Mouse (Mus musculus): ENCODE data around the gene Clasp1. TPM values are rescaled to one million over a fixed set of nuclear protein-coding genes. Genes with fewer than 3 reads are reported as not detected.

The Clasp1 gene
- polyA plus RNA-seq, 1 experiment, result 12.8 TPM

DNA sequence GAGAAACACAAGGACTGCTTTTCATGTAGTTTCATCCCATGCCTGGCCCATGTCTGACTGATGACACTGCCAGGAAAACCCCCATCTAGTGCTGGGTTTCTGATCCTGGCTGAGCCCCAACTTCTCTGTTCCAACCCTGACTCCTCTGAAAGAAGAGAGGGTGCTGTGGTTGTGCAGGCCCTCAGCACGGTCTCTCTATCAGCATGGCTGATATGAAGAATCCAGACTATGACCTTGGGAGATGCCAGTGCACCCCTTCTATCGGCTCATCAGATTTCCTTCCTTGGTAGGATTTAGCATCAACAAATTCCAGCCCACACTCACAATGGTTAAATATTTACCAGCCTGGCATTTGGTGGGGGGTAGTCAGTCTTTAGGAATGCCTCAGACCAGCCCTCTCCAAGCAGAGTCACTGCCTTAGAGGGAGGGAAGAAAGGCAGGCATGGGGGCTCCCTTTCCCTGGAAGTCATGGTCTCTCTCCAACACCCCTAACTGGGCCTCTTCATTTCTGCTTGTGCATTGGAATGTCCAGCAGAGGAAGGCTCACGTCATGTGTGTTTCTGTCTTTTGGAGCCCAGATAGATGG, 272.1 kb downstream of the Clasp1 start:
- WGBS, result 29% methylated on average over 3 of the region's 3 CpGs
- Histone ChIP-seq H3K4me3 (ENCODE audit: insufficient read depth, low read depth, low read length) (no peak overlapping the region), H3K27me3 (replicated peaks; ENCODE audit: control insufficient read depth, insufficient read depth, low read length) (no peaks in the 10 kb centered on the region), H3K4me1 (ENCODE audit: control insufficient read depth, insufficient read depth, low read length) (peaks cover 27% of the 10 kb centered on the region), H3K36me3 (ENCODE audit: control insufficient read depth, insufficient read depth, low read length) (peaks cover 10% of the 10 kb centered on the region; the same call in 1 of the 2 replicates), H3K27ac (ENCODE audit: insufficient read depth, low read depth, low read length) (peak overlapping the region; percentile 56)
- TF ChIP-seq CTCF (conservative IDR thresholded peaks at IDR 0.05; ENCODE audit: insufficient read depth, insufficient read length, low read depth, low read length) (no peak), POLR2A (IDR thresholded peaks at IDR 0.05; ENCODE audit: low read depth, low read length) (no peak)
- peak; percentile 81 for DNase-seq

Other genes with a start within 250 kb of the Clasp1 start
- gene Gm29106, start 212.5 kb upstream of the Clasp1 start, polyA plus RNA-seq (2012; rRNA removed), result not detected in 2 replicates
- 47.4 and 48.2 TPM in 2 replicates for gene Tsn, start 77.3 kb upstream of the Clasp1 start, polyA plus RNA-seq (2012; rRNA removed)
- 5.4 and 8.2 TPM in 2 replicates for gene Nifk, start 67.2 kb upstream of the Clasp1 start, polyA plus RNA-seq (2012; rRNA removed)
- 70.5 and 77.3 TPM in 2 replicates for gene Tfcp2l1, start 238.9 kb downstream of the Clasp1 start, polyA plus RNA-seq (2012; rRNA removed)